Mouse (Mus musculus) T-helper 1 cell (primary cell): ENCODE data around the gene Taf5l.
"Not testable (repeated sequence)": the region's sequence is repeated elsewhere in the genome, so short reads cannot be mapped to it uniquely, and the experiment has no call there.

ENCODE experiments used
- in situ Hi-C: fragments of 300-600 bp; cut with MboI, MseI; formaldehyde crosslinking; loops from one replicate; pipeline ENCODE4 v1.15.1; 2025; ENCODE audit warnings: high pct_unique_total_duplicates

Taf5l gene

DNA sequence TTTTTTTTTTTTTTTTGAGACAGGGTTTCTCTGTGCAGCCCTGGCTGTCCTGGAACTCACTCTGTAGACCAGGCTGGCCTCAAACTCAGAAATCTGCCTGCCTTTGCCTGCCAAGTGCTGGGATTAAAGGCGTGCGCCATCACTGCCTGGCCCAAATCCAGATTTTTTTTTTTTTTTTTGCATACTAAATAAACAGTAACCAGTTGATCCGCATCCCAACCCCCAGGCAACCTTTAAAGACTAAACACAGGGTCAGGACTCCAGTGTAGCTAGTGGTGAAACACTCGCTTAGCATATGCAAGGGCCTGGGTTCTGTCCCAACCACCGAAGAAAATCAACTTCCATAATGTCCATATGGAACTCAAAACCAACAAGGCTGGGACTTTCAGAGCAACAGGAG is 60.6 kb downstream of the Taf5l start:
- in situ Hi-C loops, result not testable (repeated sequence)

DNA sequence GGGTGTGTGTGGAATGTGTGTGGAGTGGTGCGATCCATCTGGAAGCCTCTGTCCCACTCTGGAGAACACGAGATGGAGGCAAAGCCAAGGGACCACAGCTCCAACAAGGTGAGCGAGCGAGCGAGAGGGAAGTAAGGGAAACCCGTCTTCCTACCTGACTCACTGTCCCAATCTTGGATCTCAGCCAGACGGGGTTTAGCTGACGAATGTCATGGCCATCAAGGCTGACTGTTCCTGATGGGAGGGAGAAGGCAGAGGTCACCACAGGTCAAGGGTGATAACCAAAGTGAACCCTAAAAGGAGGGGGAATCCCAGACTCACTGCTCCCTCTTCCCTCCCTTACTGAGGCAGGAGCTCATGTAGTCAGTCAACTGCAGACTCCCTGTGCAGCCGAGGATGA is 61.1 kb downstream of the Taf5l start:
- in situ Hi-C loops, result no loop called here

DNA sequence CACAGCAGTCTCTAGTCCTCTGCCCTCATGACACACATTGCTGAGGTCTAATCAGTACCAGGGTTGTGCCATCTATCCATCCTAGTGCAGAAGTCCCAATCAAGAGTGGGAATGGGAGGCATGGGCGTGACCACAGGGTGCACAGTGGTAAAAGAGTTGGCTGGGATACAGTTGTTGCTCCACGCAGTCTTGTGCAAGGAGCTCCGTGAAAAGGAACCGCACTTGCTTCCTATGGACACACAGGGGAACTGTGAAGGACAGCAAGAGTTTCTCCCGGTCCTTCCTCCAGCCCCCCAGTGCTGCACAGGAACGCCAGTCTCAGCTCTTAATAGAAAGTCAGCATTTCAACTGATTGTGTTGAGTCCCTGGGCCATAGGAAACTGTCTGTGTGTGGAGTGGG is 61.7 kb downstream of the Taf5l start:
- in situ Hi-C loops, result no loop called here

DNA sequence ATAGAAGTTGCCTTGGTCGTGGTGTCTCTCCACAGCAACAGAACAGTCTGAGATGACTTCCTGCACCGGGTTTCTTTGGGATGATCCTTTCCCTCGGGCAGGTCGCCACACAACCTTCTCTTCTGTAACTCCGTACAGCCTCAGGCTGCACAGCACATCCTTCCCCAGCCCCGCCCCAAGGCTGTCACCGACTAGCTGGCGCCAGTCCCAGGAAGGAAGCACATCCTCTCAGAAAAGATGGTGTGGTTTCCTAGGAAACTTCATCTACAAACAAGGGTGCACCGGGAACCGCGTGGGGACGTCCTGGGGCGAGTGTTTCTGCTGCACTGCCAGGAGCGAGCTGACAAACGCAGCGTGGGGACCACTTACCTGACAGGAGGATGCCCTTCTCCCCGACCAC is 63.1 kb downstream of the Taf5l start:
- in situ Hi-C loops, result no loop called here

DNA sequence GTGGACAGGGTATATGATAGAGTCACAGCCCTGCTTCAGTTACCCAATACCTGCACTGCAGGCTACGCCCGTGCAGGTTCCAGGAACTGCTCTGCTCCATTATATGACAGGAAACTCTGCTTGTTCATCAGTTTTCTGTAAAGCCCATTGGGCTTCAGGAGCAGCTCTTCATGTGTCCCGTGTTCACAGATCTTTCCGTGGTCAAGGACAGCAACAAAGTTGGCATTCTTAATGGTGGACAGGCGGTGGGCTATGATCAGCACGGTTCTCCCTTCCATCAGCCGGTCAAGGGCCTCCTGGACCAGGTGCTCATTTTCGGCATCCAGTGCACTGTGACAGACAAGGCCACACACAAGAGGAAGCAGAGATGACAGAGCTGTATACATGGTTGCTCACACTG is 67.0 kb downstream of the Taf5l start:
- in situ Hi-C loops, result no loop called here

DNA sequence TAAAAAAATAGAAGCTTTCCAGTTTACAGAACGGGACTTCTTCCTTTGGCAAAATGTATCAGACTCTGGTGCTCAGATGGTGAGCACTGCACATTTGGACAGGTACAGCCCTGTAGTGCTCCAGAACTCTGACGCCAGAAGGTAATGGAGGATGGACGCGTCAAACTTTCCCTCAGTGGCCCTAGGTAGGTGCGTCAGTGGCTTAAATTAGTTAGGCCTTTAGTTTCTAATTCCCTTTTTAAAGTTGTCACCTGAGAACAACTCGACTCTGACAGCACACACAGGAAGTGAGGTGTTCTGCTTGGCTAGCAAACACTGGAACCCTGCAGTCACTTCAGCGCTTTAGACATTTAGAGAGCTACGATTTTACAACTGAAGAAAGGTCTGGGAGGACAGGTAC is 67.5 kb downstream of the Taf5l start:
- in situ Hi-C loops, result no loop called here

DNA sequence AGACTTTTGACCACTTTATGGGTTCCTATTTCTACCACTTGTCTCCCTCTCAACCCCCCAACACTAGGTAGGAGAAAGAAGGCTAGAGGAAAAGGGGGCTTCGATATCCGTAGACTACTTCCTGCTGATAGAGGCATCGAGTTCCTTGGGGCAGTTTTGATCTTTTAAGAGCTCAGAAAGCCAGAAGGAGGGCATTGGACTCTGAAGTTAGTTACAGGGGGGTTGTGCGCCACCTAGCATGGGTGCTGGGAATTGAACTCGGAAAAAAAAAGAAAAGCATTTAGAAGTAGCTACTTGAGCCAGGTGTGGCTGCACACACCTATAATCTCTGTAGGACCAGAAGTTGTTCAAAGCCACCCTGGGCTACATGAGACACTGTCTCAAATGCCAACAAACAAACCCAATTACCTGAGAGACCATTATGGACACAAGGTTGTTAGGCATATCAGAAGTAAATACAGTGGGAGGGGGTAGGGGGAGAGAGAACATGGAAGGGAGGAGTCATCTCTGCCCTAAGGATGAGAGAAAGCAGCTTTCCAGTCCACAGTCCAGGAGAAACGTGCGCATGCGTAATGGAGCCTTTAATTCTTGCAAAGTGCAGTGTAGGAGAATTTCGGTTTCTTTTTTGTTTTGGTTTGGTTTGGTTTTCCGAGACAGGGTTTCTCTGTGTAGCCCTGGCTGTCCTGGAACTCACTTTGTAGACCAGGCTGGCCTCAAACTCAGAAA is 71.0 kb downstream of the Taf5l start:
- in situ Hi-C loops, result no loop called here

DNA sequence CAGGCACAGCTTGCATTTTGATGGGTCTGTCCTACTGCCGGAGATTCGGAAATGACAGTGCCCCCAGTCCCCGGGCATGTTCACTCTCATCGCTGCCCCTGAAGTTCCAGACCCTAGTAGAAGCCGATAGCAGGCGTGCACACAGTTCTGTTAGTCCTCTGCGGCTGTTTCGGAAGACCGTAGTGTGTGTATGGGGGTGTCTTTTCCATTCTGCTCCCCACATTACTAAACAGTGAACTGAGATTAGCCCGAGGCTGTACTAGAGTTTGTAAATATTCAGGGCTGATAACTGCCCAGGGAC is 71.6 kb downstream of the Taf5l start:
- in situ Hi-C loops, result no loop called here

DNA sequence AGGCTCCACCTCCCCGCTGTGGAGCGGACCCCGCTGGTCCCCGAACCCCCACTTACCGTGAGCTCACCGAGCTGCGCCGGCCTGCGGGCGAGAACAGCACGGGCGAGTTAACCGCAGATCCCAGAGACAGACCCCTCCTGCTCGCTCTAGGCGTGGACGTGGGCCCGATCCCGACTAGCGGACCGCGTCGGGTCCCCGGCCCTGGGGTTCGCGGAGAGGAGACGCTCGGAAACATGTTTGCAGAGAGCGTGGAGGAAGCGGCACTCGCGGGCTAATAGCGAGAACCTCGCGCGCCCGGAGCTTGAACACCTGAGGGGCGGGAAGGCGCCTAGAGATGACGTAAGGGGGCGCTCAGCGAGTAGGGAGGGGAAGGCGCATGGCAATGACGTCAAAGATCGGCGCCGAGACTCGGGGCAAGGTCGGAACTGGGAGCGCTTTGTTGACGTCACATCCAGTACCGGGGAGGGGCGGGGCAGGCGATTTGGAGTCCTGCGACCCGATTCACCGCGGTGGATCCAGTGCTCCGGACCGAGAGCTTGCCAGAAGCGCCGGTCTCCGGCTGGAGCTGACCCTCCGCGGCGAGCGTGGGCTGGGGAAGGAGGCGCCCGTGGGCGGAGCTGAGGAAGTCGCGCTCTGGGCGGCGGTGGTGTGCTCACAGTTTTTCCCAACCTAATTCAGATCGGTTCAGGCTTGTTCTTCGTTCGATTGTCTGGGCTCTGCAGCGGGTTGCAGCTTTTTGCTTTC is 72.1 kb downstream of the Taf5l start, which contains the start of gene Nup133:
Gene Nup133, minus strand, starts transcription at position 324 of the 744 bp plus-strand sequence.
- in situ Hi-C loops, result no loop called here
